Mouse (Mus musculus) G1E (cell line): ENCODE measurements around the gene Sympk.

ENCODE experiments used
- CTCF ChIP-seq: IDR thresholded peaks from 2 replicates; pipeline ENCODE4 v1.5.1; 2012; ENCODE audit warnings: low read depth, low read length, inconsistent platforms, mixed read lengths
- GATA1 ChIP-seq: IDR thresholded peaks from 2 replicates; pipeline ENCODE4 v1.6.1; 2012; ENCODE audit warnings: borderline replicate concordance, low read length, inconsistent platforms, mixed read lengths
- POLR2AphosphoS5 ChIP-seq: IDR thresholded peaks from 2 replicates; pipeline ENCODE4 v1.6.1; 2012; ENCODE audit warnings: low read depth, low read length, inconsistent platforms; ENCODE audit not compliant: insufficient replicate concordance
- TAL1 ChIP-seq: conservative IDR thresholded peaks from 2 replicates; pipeline ENCODE4 v1.6.1; 2012; ENCODE audit warnings: low read depth, low read length, inconsistent platforms, mixed read lengths

GRCm38 (mm10) chr7:19012882-19013281 lies 11.3 kb upstream of the Sympk start:
- no peak for TF ChIP-seq POLR2AphosphoS5
- TF ChIP-seq CTCF, result no peak
- no peak for TF ChIP-seq GATA1
- no peak for TF ChIP-seq TAL1
